In genomic region chr3:154171881-154172592, GRCm38 (mm10) we compare ENCODE assay signal across 11 mouse cellular contexts.
DNase-seq lines count a peak whose midpoint lies in the region; ATAC-seq and TF ChIP-seq lines count a peak whose summit lies in the region.
"Had no signal": no experiment of that assay in that cellular context is flagged by ENCODE, and none has a peak within 500 bp of the region (broad histone marks: within the 10 kb centered on the region; RNA-seq: fewer than 3 reads in every experiment).

No protein-coding gene starts in this region.

- no peaks in the 10 kb centered on the region for H3K9me3 ChIP-seq in forebrain, embryonic 15.5 days
- H3K9me3 ChIP-seq in hindbrain, embryonic 14.5 days (ENCODE audit: control insufficient read depth, low read length), result no peaks in the 10 kb centered on the region
- H3K9me3 ChIP-seq in stomach, postnatal 0 days (ENCODE audit: control insufficient read depth, low read length), result no peaks in the 10 kb centered on the region
- H3K9me3 ChIP-seq: neural tube, embryonic 12.5 days had no signal

- no peaks in the 10 kb centered on the region for H3K36me3 ChIP-seq in forebrain, embryonic 15.5 days
- no peaks in the 10 kb centered on the region for H3K36me3 ChIP-seq in hindbrain, embryonic 14.5 days (replicated peaks; ENCODE audit: control insufficient read depth, insufficient read depth)
- H3K36me3 ChIP-seq in stomach, postnatal 0 days (ENCODE audit: control insufficient read depth, insufficient read depth, low read length), result no peaks in the 10 kb centered on the region
- H3K36me3 ChIP-seq: neural tube, embryonic 12.5 days had no signal

- 18% methylated on average over 10 of the region's 10 CpGs for WGBS in forebrain, embryonic 15.5 days
- WGBS in hindbrain, embryonic 14.5 days, result 45% methylated on average over 10 of the region's 10 CpGs
- 62% methylated on average over 10 of the region's 10 CpGs for WGBS in stomach, postnatal 0 days

- DNase-seq in hindbrain, embryonic 14.5 days (ENCODE audit: low spot score), result no peak
- DNase-seq in left cerebral cortex, postnatal 10 days (ENCODE audit: extremely low spot score in 1 of 2, low spot score in 2 of 2), result peak; percentile 40 to 44
- peak; percentile 34 to 43 for DNase-seq in right cerebral cortex, adult 2 months (ENCODE audit: low spot score in 2 of 2)
- no peak for DNase-seq in stomach, postnatal 0 days (ENCODE audit: low spot score)
- DNase-seq in testis, postnatal 14 days (ENCODE audit: low spot score), result no peak
- DNase-seq in thymus, postnatal 0 days (ENCODE audit: low spot score), result no peak
- DNase-seq: embryo, embryonic 11 days; lung, embryonic 14.5 days had no signal

- 0 out of 2 replicates have a peak overlapping the region, but pooled peaks have one; percentile 9 for H3K4me2 ChIP-seq in forebrain, embryonic 15.5 days (replicated peaks)
- H3K4me2 ChIP-seq in hindbrain, embryonic 14.5 days (replicated peaks), result no peak overlapping the region
- H3K4me2 ChIP-seq in stomach, postnatal 0 days (replicated peaks; ENCODE audit: low read depth), result no peak overlapping the region
- H3K4me2 ChIP-seq: lung, embryonic 14.5 days; neural tube, embryonic 12.5 days had no signal

- no peak for TF ChIP-seq EP300 in stomach, postnatal 0 days (optimal IDR thresholded peaks at IDR 0.05)

- no peak overlapping the region for H3K4me3 ChIP-seq in forebrain, embryonic 15.5 days
- H3K4me3 ChIP-seq in hindbrain, embryonic 14.5 days (replicated peaks; ENCODE audit: low read length), result no peak overlapping the region
- H3K4me3 ChIP-seq in stomach, postnatal 0 days (ENCODE audit: low read depth, low read length), result no peak overlapping the region
- H3K4me3 ChIP-seq: neural tube, embryonic 12.5 days had no signal

- no peaks in the 10 kb centered on the region for H3K27me3 ChIP-seq in forebrain, embryonic 15.5 days
- H3K27me3 ChIP-seq in hindbrain, embryonic 14.5 days (ENCODE audit: control insufficient read depth, insufficient read depth, low read length), result no peaks in the 10 kb centered on the region
- no peaks in the 10 kb centered on the region for H3K27me3 ChIP-seq in stomach, postnatal 0 days (ENCODE audit: control insufficient read depth, insufficient read depth, low read length)
- H3K27me3 ChIP-seq: neural tube, embryonic 12.5 days had no signal

- H3K4me1 ChIP-seq in forebrain, embryonic 15.5 days, result peaks cover 26% of the 10 kb centered on the region
- H3K4me1 ChIP-seq in hindbrain, embryonic 14.5 days (replicated peaks; ENCODE audit: control insufficient read depth, insufficient read depth, low read length), result peaks cover 5% of the 10 kb centered on the region; the same call in 1 of the 2 replicates
- no peaks in the 10 kb centered on the region for H3K4me1 ChIP-seq in stomach, postnatal 0 days (replicated peaks; ENCODE audit: control insufficient read depth, insufficient read depth)
- H3K4me1 ChIP-seq: neural tube, embryonic 12.5 days had no signal

- H3K27ac ChIP-seq in forebrain, embryonic 15.5 days (replicated peaks), result peak overlapping the region; percentile 82
- H3K27ac ChIP-seq in hindbrain, embryonic 14.5 days, result peak overlapping the region; percentile 59
- no peak overlapping the region for H3K27ac ChIP-seq in stomach, postnatal 0 days (replicated peaks)
- H3K27ac ChIP-seq: neural tube, embryonic 12.5 days had no signal

- TF ChIP-seq CTCF in stomach, postnatal 0 days (IDR thresholded peaks at IDR 0.05; ENCODE audit: low read depth), result no peak

- intact Hi-C loops in left cerebral cortex, postnatal 10 days (cut with DNase I), result no loop called here

- ATAC-seq in forebrain, embryonic 15.5 days (replicated peaks), result peak; percentile 89
- ATAC-seq in hindbrain, embryonic 14.5 days (ENCODE audit: low FRiP score), result peak; percentile 70; the same call in 1 of the 2 replicates
- ATAC-seq in stomach, postnatal 0 days (ENCODE audit: low FRiP score, low TSS enrichment), result no peak
- ATAC-seq: intestine, embryonic 16.5 days had no signal

- no peak overlapping the region for H3K9ac ChIP-seq in forebrain, embryonic 15.5 days (replicated peaks)
- H3K9ac ChIP-seq in hindbrain, embryonic 14.5 days, result no peak overlapping the region
- H3K9ac ChIP-seq in stomach, postnatal 0 days (ENCODE audit: low read length), result no peak overlapping the region
- H3K9ac ChIP-seq: lung, embryonic 14.5 days; neural tube, embryonic 12.5 days had no signal

Comparison
In these comparisons a context has a peak if more than half of its experiments do, and no peak if none do; other contexts are left out.
1. DNase-seq: peak in left cerebral cortex, postnatal 10 days (2 of 2) and right cerebral cortex, adult 2 months (2 of 2); none in hindbrain, embryonic 14.5 days (single experiment), stomach, postnatal 0 days (single experiment), testis, postnatal 14 days (single experiment) and thymus, postnatal 0 days (single experiment).